Mouse (Mus musculus): ENCODE measurements at regions not wholly inside any gene's neighbourhood (a gene's known extent, or its start where the extent isn't known, plus 50 kb on each side); places are given as distances from the start of the nearest gene placed in this dataset.
"Not testable (repeated sequence)": the region's sequence is repeated elsewhere in the genome, so short reads cannot be mapped to it uniquely, and the experiment has no call there.

DNA sequence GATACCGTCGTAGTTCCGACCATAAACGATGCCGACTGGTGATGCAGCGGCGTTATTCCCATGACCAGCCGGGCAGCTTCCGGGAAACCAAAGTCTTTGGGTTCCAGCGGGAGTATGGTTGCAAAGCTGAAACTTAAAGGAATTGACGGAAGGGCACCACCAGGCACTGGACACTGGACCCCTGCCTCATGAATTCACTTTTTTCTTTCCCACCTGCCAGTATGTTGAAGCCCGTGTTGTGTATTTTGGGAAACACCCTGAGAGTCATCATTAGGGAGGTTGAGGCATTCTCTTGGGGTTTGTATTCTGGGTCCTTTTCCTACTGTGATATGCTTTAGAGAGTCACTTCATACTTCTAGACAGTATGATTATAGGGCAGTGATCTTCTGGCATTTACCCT lies 197.9 kb downstream of the Samd9l start:
- H3K36me3 ChIP-seq; H3K9me3 ChIP-seq; H3K27me3 ChIP-seq (ENCODE audit: insufficient read depth, poor library complexity, severe bottlenecking); H3K4me1 ChIP-seq; H3K4me3 ChIP-seq; H3K27ac ChIP-seq: not testable (repeated sequence)
- DNase-seq (ENCODE audit: low spot score) = peak; percentile 94
- 51% methylated on average over 12 of the region's 12 CpGs for WGBS

DNA sequence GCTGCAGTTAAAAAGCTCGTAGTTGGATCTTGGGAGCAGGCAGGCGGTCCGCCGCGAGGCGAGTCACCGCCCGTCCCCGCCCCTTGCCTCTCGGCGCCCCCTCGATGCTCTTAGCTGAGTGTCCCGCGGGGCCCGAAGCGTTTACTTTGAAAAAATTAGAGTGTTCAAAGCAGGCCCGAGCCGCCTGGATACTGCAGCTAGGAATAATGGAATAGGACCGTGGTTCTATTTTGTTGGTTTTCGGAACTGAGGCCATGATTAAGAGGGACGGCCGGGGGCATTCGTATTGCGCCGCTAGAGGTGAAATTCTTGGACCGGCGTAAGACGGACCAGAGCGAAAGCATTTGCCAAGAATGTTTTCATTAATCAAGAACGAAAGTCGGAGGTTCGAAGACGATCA lies 198.3 kb downstream of the Samd9l start:
- H3K27me3 ChIP-seq (ENCODE audit: insufficient read depth, poor library complexity, severe bottlenecking) = no peaks in the 10 kb centered on the region
- H3K9me3 ChIP-seq = peaks cover 6% of the 10 kb centered on the region; the same call in 1 of the 2 replicates
- H3K36me3 ChIP-seq = no peaks in the 10 kb centered on the region
- H3K4me3 ChIP-seq = no peak overlapping the region
- H3K27ac ChIP-seq = no peak overlapping the region
- no peak for DNase-seq (ENCODE audit: low spot score)
- 62% methylated on average over 30 of the region's 33 CpGs for WGBS
- no peaks in the 10 kb centered on the region for H3K4me1 ChIP-seq

DNA sequence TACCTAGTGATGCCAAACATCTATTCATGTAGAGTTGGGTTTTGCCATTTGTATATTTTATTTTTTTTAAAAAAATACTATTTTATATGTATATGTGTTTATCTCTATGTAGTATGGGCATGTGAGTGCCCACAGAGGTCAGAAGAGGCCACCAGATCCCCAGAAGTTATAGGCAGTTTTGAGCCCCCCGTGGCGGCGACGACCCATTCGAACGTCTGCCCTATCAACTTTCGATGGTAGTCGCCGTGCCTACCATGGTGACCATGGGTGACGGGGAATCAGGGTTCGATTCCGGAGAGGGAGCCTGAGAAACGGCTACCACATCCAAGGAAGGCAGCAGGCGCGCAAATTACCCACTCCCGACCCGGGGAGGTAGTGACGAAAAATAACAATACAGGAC lies 198.8 kb downstream of the Samd9l start:
- WGBS = 79% methylated on average over 18 of the region's 18 CpGs
- H3K4me1 ChIP-seq; H3K36me3 ChIP-seq; H3K27me3 ChIP-seq (ENCODE audit: insufficient read depth, poor library complexity, severe bottlenecking); H3K27ac ChIP-seq; H3K9me3 ChIP-seq; H3K4me3 ChIP-seq: not testable (repeated sequence)
- DNase-seq (ENCODE audit: low spot score) = peak; percentile 96

DNA sequence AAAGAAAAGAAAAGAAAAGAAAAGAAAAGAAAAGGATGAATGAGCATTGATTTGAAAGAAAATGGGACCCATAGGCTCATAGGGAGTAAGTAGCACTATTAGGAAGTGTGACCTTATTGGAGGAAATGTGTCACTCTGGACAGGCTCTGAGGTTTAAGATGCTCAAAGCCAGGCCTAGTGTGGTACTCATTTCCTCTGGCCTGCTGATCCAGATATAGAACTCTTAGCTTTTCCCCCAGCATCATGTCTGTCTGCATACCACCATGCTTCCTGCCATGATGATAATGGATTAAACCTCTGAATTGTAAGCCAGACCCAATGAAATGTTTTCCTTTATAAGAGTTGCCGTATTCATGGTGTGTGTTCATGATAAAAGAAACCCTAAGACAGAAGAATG lies 206.9 kb downstream of the Samd9l start:
- 58% methylated on average over 1 of the region's 1 CpGs for WGBS
- not testable (repeated sequence) for H3K9me3 ChIP-seq; H3K4me3 ChIP-seq; H3K4me1 ChIP-seq; DNase-seq (ENCODE audit: low spot score); H3K27me3 ChIP-seq (ENCODE audit: insufficient read depth, poor library complexity, severe bottlenecking); H3K27ac ChIP-seq; H3K36me3 ChIP-seq

DNA sequence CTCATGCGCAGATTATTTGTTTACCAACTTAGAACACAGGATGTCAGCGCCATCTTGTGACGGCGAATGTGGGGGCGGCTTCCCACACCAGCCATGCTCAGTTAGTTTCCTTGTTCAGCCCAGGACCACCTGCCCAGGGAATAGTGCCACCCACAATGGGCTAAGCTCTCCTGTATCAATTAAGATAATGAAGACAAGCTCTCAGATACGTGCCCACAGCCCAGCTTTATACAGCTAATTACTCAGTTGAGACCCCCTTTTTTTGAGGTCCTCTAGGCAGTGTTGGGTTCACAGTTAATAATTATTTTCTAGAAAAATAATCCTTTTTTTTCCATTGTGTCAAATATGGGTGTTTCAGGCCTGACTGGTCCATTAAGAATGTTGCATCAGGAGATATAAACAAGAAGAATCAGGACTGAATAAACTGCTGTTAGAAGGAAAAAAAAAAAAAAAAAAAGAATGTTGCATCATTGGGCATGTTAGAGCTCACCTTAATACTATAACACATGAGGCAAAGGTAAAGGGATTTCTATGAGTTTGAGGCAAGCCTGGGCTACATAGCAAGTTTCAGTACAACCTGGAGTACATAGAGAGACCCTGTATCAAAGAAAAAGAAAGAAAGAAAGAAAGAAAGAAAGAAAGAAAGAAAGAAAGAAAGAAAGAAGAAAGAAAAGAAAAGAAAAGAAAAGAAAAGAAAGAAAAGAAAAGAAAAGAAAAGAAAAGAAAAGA lies 207.5 kb downstream of the Samd9l start:
- not testable (repeated sequence) for H3K9me3 ChIP-seq; H3K36me3 ChIP-seq; DNase-seq (ENCODE audit: low spot score); H3K4me1 ChIP-seq; H3K27me3 ChIP-seq (ENCODE audit: insufficient read depth, poor library complexity, severe bottlenecking); H3K4me3 ChIP-seq; H3K27ac ChIP-seq
- 78% methylated on average over 6 of the region's 6 CpGs for WGBS

DNA sequence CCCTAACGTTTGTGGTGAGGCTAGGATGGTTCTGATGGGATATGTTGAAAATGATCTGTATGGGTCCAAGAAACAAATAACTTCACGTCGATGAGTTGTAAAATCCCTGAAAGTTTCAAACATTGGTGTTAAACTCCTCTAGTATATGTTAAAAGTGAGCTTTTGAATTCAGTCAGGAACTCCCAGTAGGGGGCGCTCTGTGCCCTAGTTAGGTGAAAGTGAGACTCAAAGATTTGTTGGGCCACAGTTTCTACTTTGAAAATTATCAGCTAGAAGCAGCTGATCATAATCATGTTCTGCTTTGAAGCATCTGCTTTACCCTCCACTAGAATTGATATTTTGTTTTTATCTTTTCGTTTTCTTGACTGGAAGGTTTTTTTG lies 215.6 kb downstream of the Samd9l start:
- Histone ChIP-seq H3K4me1 (0 out of 2 replicates have a peak, but pooled peaks cover 3% of the 10 kb centered on the region), H3K27ac (no peak overlapping the region), H3K27me3 (ENCODE audit: insufficient read depth, poor library complexity, severe bottlenecking) (peaks cover 8% of the 10 kb centered on the region), H3K4me3 (no peak overlapping the region), H3K9me3 (peaks cover 21% of the 10 kb centered on the region), H3K36me3 (no peaks in the 10 kb centered on the region)
- DNase-seq (ENCODE audit: low spot score) = no peak
- 37% methylated on average over 5 of the region's 5 CpGs for WGBS

DNA sequence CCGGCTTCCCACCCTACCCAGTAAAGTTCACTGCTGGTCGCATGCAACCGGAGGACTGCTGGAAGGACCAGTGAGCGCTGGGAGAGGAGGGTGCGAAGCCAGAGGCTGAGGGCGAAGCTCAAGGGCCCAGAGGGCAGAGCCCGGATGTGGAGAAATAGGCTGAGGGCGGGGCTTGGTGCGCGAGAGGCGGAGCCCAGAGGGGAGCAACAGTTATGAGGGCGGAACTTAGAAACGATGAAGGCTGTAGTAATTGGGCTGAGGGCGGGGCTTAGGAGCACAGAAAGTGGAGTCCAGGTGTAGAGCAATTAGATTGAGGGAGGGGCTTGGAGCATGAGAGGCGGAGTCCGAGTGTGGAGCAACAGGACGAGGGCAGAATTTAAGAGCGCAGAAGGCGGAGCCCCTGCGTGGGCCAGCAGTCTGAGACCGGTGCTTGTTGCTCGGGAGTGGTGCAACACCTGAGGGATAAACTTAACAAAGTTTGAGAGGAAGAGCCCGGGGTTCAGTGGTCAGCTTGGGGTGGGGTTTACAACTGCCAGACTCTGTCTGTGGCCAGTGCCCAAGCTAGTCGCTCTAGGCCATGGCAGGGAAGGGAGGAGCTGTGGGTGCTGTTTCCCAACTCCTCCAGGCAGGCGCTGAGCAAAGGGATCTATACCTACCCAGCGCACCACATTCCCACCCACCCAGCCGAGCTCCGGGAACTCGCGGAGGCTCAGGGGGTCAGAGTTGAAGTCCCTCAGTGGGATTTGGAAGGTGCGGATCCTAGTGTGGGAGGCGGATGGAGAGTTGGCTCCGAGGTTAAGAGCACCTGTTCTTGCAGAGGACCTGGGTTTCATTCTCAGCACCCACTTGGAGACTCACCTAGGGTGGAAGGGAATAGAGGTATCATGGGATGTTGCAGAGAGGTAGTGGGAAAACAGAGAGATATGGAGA lies 216.2 kb downstream of the Samd9l start:
- DNase-seq (ENCODE audit: low spot score) = peak; percentile 87
- peaks cover 21% of the 10 kb centered on the region for H3K9me3 ChIP-seq
- no peak overlapping the region for H3K27ac ChIP-seq
- H3K4me3 ChIP-seq = peak overlapping the region; percentile 38
- no peaks in the 10 kb centered on the region for H3K36me3 ChIP-seq
- H3K4me1 ChIP-seq = 0 out of 2 replicates have a peak, but pooled peaks cover 3% of the 10 kb centered on the region
- 33% methylated on average over 33 of the region's 33 CpGs for WGBS
- H3K27me3 ChIP-seq (ENCODE audit: insufficient read depth, poor library complexity, severe bottlenecking) = peaks cover 8% of the 10 kb centered on the region

DNA sequence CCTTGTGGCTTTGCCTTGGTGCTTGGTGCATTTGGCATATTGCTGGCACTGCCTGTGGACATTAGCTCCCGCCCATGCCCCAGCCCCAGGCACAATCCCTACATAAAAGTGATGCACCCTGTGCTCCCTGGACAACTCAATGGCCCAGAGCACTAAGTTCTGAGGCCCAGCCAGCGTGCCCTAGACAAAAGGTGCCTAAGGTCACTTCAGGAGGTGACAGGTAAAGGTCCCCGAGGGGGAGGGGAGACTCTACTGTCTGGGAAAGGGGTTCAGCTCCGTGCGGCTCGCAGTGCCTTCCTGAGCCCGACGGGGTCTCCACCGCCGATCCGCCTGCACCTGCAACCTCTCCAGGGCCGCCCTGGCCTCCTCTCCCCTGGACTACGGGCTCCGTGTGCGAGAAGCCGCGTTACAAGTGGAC lies 216.9 kb downstream of the Samd9l start:
- not testable (repeated sequence) for H3K27me3 ChIP-seq (ENCODE audit: insufficient read depth, poor library complexity, severe bottlenecking); H3K4me1 ChIP-seq; H3K27ac ChIP-seq; H3K36me3 ChIP-seq
- WGBS = 26% methylated on average over 17 of the region's 17 CpGs
- peak; percentile 59 for DNase-seq (ENCODE audit: low spot score)
- Histone ChIP-seq H3K4me3 (peak overlapping the region; percentile 38), H3K9me3 (peaks cover 21% of the 10 kb centered on the region)

DNA sequence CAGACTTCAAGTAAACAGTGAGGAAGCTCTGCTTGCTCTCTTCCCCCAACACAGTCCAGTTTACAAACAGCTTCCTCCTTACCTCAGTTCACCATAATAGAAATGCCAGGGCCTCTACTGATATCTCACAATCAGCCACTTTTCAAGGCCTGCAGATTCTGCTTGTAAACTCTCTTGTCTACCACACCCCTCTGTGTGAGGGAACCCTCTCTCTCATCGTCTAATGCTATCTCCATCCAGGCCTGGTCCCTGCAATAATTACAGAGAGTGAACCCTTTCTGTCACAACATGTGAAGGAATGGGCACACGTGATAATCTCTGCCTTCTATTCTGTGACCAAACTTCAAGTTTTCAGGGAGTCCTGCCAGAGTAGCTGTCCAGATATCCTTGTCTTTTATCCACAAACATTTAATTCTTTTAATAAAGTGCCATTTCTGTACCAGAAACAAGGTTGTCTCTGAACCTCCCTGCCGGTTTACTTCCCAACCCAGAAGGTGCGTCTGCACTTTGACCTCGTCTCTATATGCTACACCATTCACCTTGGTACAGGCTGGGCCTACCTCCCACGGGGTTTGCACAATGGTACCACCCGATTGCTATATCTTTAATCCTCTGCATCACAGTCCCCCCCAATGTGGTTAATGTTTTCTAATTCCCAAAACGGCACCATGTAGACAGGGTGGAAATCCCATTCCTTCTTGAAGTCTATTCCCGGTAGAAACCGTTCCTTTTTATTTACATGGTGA lies 219.6 kb downstream of the Samd9l start:
- not testable (repeated sequence) for H3K27me3 ChIP-seq (ENCODE audit: insufficient read depth, poor library complexity, severe bottlenecking); H3K4me1 ChIP-seq; H3K27ac ChIP-seq; H3K4me3 ChIP-seq; DNase-seq (ENCODE audit: low spot score); H3K36me3 ChIP-seq
- WGBS = 73% methylated on average over 8 of the region's 10 CpGs
- peaks cover 21% of the 10 kb centered on the region for H3K9me3 ChIP-seq

DNA sequence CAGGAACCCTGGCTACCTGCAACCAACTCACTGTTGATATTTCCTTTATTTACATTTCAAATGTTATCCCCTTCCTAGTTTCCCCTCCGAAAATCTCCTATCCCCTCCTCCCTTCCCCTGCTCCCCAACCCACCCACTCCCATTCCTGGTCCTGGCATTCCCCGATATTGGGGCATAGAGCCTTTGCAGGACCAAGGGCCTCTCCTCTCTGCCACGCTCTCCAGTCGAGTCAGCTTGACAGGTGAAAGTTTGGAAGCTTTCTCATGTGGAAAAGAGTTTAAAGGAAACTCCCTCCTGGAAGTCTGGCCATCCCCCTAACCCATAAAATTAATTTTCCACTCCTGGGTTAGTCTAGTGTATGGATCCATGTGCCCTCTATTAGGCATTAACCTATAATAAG lies 229.9 kb downstream of the Samd9l start:
- H3K36me3 ChIP-seq; H3K4me1 ChIP-seq; H3K27me3 ChIP-seq (ENCODE audit: insufficient read depth, poor library complexity, severe bottlenecking); H3K27ac ChIP-seq; H3K9me3 ChIP-seq; DNase-seq (ENCODE audit: low spot score); H3K4me3 ChIP-seq: not testable (repeated sequence)
- 75% methylated on average over 3 of the region's 4 CpGs for WGBS

DNA sequence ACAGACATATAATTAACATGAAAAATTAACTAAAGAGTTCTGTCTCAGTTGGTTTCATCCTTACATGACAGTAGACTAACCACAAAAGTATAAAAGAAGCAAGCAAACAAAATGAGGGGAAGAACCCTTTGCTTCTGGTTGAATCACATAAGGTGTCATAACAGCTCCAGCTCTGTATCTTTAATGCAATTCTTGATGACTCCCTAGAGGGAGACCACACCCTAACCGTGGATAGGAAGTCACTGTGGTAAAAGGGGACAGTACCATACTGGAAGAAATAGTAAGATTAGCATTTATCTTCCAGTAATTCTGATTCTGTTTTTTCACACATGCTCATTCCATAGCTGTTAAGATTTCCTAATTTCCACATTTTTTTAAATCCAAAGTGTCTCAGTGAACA lies 233.2 kb downstream of the Samd9l start:
- not testable (repeated sequence) for H3K4me3 ChIP-seq; H3K27me3 ChIP-seq (ENCODE audit: insufficient read depth, poor library complexity, severe bottlenecking); H3K9me3 ChIP-seq; DNase-seq (ENCODE audit: low spot score); H3K27ac ChIP-seq; H3K4me1 ChIP-seq; H3K36me3 ChIP-seq
- WGBS = 53% methylated on average over 1 of the region's 1 CpGs

DNA sequence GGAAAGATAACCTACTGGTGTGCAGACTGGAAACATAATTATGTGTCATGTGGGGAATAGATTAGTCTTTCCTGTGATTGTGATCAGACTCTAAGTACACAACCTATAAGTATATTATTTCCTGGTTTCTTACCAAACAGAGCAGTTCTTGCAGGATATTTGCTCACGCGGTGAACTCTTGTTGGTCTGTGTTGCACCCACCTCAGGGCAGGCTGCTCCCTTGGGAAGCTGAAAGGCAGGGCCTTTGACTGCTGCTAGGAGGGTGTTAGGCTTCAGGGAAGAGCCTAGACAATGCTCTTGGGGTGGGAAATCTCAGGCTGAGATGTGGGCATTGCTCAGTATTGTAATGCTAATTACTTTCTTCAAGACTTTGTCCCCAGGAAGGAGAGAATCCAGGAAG lies 247.5 kb downstream of the Samd9l start:
- not testable (repeated sequence) for H3K27me3 ChIP-seq (ENCODE audit: insufficient read depth, poor library complexity, severe bottlenecking); DNase-seq (ENCODE audit: low spot score); H3K27ac ChIP-seq; H3K4me3 ChIP-seq; H3K36me3 ChIP-seq; H3K9me3 ChIP-seq; H3K4me1 ChIP-seq
- WGBS = 57% methylated on average over 2 of the region's 2 CpGs

DNA sequence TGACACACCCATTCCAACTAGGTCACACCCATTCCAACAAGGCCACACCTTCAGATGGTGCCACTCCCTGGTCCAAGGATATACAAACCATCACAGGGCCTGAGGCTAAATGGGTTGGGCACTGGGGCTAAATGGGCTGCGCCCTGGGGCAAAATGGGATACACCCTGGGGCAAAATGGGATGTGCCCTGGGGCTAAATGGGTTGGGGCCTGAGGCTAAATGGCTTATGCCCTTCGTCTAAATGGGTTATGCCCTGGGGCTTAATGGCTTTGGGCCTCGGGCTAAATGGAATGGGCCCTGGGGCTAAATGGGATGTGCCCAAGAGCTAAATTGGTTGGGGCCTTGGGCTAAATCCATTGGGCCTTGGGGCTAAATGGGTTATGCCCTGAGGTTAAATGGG lies 261.5 kb downstream of the Samd9l start:
- not testable (repeated sequence) for H3K27me3 ChIP-seq (ENCODE audit: insufficient read depth, poor library complexity, severe bottlenecking); H3K4me1 ChIP-seq; H3K36me3 ChIP-seq; DNase-seq (ENCODE audit: low spot score); H3K27ac ChIP-seq; H3K4me3 ChIP-seq
- WGBS = 76% methylated on average over 3 of the region's 3 CpGs
- peaks cover 45% of the 10 kb centered on the region for H3K9me3 ChIP-seq

Measured in heart, embryonic 10.5 days (tissue).